Mouse (Mus musculus) heart, embryonic 11.5 days (tissue): ENCODE results near the gene Pank4. TPM values are rescaled to one million over a fixed set of nuclear protein-coding genes. Genes with fewer than 3 reads are reported as not detected.

Source experiments
- ATAC-seq: fragments of 200-750 bp; cut with Nextera tagmentation; replicated peaks from 2 replicates; pipeline ENCODE4 v1.8.0; 2017; ENCODE audit warnings: moderate library complexity; ENCODE audit not compliant: insufficient number of reproducible peaks, low FRiP score, low TSS enrichment
- H3K27ac ChIP-seq: fragments of 300-500 bp; sonication (generic); 2 replicates; pipeline ENCODE4 v1.5.1; 2014; ENCODE audit warnings: mild to moderate bottlenecking, low read depth, low read length
- H3K27me3 ChIP-seq: fragments of 300-500 bp; sonication (generic); 2 replicates; pipeline ENCODE4 v1.6.1; 2014; ENCODE audit warnings: mild to moderate bottlenecking, low read length, mixed read lengths; ENCODE audit not compliant: control insufficient read depth, insufficient read depth
- H3K36me3 ChIP-seq: fragments of 300-500 bp; sonication (generic); 2 replicates; pipeline ENCODE4 v1.6.1; 2014; ENCODE audit warnings: mild to moderate bottlenecking, low read length, moderate library complexity, mixed read lengths; ENCODE audit not compliant: control insufficient read depth, insufficient read depth
- H3K4me1 ChIP-seq: fragments of 300-500 bp; sonication (generic); 2 replicates; pipeline ENCODE4 v1.6.1; 2014; ENCODE audit warnings: low read length; ENCODE audit not compliant: control insufficient read depth, insufficient read depth
- H3K4me2 ChIP-seq: fragments of 300-500 bp; sonication (generic); 2 replicates; pipeline ENCODE4 v1.6.1; 2014; ENCODE audit warnings: mild to moderate bottlenecking, moderate library complexity
- H3K4me3 ChIP-seq: fragments of 300-500 bp; sonication (generic); 2 replicates; pipeline ENCODE4 v1.5.1; 2014; ENCODE audit warnings: low read depth, low read length
- H3K9ac ChIP-seq: fragments of 300-500 bp; sonication (generic); 2 replicates; pipeline ENCODE4 v1.6.1; 2014; ENCODE audit warnings: mild to moderate bottlenecking, low read depth, low read length, moderate library complexity
- H3K9me3 ChIP-seq: fragments of 300-500 bp; sonication (generic); replicated peaks from 2 replicates; pipeline ENCODE4 v1.6.1; 2016; ENCODE audit warnings: low read length; ENCODE audit not compliant: control insufficient read depth
- WGBS: fragments of 180-500 bp; shearing (Covaris S2); extraction: QIAGEN DNeasy Blood & Tissue Kit; methylation state at CpG from one replicate; pipeline ENCODE4 v1.1.7; 2014; ENCODE audit not compliant: insufficient replicate concordance; 5-methylcytosine and 5-hydroxymethylcytosine counted together
- polyA plus RNA-seq: library from polyadenylated mRNA; unstranded; fragments of >200 nt; fragmentation: Nextera tagmentation; extraction: Ambion mirVana; gene quantifications from 2 replicates; pipeline ENCODE4 v1.2.1, GENCODE M21; 2014

Pank4 gene
- polyA plus RNA-seq, 1 experiment from 2014 or later = 40.6 TPM

DNA sequence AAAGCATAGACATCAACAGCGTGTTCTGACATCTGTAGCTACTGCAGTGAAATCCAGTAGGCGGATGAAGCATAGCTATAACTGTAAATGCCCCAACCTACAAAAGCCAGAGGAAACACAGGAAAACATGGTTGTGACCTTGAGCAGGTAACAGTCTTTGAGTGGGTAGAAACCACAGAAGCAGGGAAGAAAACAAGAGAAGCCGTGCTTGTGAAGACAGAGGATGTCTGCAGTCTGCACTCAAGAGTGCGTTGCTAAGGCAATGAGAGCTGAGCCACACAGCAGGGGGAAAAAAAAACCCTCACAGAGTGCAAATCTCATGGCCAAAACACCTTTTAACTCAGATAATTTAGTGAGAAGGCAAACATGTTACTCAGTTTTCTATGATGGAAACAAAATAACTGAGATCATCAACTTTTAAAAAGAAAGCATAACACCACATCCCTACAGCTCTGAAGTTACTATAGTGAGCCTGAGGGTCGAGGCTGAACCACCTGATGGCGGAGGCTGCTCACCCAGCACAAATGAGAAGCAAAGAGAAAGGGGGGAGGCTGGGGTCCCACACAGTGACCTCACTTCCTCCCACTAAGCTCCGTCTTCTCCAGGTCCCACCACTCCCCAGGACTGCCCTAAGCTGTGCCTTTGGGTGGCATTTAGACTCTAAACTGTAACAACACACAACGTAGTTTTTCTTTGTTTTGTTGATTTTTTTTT is 27.2 kb upstream of the Pank4 start:
- Histone ChIP-seq H3K9ac (no peak overlapping the region), H3K27ac (no peak overlapping the region), H3K4me2 (no peak overlapping the region), H3K4me3 (no peak overlapping the region), H3K36me3 (no peaks in the 10 kb centered on the region), H3K4me1 (no peaks in the 10 kb centered on the region), H3K27me3 (no peaks in the 10 kb centered on the region), H3K9me3 (no peaks in the 10 kb centered on the region)
- WGBS = 58% methylated on average over 8 of the region's 8 CpGs
- ATAC-seq = no peak

DNA sequence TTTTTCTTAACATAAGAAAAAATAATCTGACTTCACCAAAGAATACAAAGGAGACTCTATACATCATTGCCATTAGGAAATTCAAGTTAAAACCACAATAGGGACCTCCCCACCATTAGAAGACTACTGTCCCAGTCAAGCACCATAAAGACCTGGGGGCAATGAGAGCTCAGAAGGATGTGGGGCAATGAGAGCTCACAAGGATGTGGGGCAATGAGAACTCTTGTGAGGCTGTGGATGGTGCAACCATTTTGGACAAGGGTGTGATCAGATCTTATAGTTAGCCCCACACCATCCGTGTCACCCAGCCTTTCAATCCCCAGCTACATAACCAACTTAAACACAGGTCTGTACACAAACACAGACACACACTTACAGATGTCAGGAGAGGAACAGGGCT is 26.2 kb upstream of the Pank4 start:
- Histone ChIP-seq H3K9ac (no peak overlapping the region; the same call in 1 of the 2 replicates), H3K27ac (no peak overlapping the region), H3K36me3 (no peaks in the 10 kb centered on the region), H3K9me3 (no peaks in the 10 kb centered on the region), H3K4me2 (no peak overlapping the region), H3K4me1 (no peaks in the 10 kb centered on the region), H3K27me3 (no peaks in the 10 kb centered on the region), H3K4me3 (no peak overlapping the region)
- WGBS = 73% methylated on average over 1 of the region's 1 CpGs
- ATAC-seq = no peak

DNA sequence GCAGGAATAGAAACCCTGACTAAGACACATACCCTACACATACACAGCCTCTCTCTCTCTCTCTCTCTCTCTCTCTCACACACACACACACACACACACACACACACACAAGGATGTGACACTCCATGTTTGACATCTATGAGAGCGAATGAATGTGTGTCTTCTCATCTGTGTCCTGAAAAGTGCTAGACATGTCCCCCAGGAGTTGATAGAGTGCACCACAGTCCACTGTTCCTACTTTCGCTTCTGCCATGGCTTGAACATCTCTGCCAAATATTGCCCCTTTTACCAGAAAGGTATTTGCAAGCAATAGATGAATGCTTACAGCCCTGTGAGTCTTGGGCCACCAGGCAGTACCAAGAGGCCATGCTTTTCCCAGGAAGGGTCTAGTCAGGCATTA is 23.8 kb upstream of the Pank4 start:
- H3K9ac ChIP-seq = no peak overlapping the region
- WGBS = 88% methylated on average over 2 of the region's 2 CpGs
- no peaks in the 10 kb centered on the region for H3K4me1 ChIP-seq
- no peak overlapping the region for H3K4me3 ChIP-seq
- no peak for ATAC-seq
- H3K27ac ChIP-seq = no peak overlapping the region
- H3K9me3 ChIP-seq = no peaks in the 10 kb centered on the region
- H3K36me3 ChIP-seq = no peaks in the 10 kb centered on the region
- H3K4me2 ChIP-seq = no peak overlapping the region
- H3K27me3 ChIP-seq = no peaks in the 10 kb centered on the region

DNA sequence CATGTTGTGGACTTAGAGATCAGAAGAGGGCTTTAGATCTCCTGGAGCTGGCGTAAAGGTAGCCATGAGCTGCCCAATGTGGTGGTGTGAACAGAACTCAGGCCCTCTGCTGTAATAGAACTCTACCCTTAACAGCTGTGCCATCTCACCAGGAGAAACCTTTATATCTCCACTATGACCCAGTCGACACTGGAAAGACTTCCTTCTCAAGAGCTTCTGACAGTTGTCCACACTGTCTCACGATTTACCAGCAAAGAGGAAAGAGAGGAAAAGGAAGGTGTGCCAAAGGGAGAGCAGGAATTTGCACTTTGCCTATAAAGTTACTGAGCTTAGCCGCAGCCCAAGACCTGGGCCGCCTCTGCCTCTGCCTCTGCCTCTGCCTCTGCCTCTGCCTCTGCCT is 22.1 kb upstream of the Pank4 start:
- no peak for ATAC-seq
- no peak overlapping the region for H3K9ac ChIP-seq
- H3K4me1 ChIP-seq = peaks cover 5% of the 10 kb centered on the region; the same call in 1 of the 2 replicates
- 76% methylated on average over 5 of the region's 5 CpGs for WGBS
- H3K4me2 ChIP-seq = no peak overlapping the region
- no peaks in the 10 kb centered on the region for H3K9me3 ChIP-seq
- H3K27ac ChIP-seq = no peak overlapping the region
- H3K36me3 ChIP-seq = no peaks in the 10 kb centered on the region
- no peaks in the 10 kb centered on the region for H3K27me3 ChIP-seq
- no peak overlapping the region for H3K4me3 ChIP-seq

DNA sequence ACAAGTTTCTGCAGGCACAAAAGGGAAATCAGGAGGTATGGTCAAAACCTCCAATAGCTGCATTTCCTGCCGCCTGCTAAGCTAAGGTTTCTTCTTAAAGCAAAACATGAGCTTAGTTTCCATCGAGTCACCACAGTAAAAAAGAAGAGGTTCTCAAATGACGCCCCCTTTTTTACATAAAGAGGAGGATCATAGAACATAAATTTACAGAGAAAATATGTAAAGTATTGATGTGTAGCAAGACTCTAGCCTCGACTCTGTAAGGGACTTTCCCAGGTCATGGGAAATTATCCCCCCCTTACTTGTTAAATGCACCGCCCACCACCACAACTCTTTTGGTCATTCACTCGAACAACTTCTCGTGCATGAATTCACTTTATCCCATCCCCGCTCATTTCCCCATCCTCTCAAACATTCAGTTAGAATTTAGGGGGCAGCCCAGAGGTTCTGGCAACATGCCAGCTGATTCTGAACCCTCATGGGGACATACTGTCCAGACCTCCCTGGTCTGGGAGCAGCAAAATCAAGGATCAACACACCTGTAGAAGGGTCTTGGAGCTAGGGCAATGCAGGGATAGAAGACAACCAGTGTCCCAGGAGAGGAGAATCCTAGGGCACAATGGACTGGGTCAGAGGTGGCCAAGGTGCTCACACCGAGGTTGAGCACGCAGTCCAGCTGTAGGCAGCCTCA is 21.1 kb upstream of the Pank4 start:
- WGBS = 75% methylated on average over 10 of the region's 10 CpGs
- ATAC-seq = no peak
- H3K36me3 ChIP-seq = no peaks in the 10 kb centered on the region

DNA sequence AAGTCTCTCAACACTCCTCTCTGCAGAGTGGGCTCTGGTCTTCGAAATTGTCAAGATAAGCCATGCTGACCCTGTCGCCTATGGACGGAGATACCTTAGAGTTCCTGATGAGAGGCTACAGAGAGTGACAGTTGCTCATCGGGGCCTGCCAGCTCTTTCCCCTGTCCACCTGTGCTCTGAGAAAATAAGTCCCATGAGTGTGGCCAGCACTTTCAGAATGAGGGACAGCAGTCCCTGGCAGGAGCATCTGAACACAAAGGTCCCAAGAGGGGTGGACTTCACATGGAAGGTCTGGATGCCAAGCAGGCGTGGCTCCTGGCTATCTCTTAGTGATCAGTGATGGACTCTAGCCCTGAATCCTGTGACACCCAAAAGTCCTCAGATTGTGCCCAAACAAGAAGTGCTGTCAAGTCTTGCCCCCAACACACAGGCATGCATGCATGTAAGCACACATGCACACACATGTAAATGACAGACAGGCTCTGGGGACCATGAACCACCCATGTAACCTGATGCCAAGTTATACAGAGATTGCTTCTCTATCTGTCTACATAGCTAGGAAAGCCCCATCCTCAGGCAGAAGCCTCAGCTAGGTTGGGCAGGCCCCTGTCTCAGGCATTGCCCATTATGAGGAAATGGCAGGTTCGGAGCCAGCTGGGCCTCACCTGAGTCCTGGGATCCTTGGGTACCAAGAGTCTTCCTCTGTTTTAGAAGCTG is 20.4 kb upstream of the Pank4 start:
- Histone ChIP-seq H3K4me1 (peaks cover 5% of the 10 kb centered on the region; the same call in 1 of the 2 replicates), H3K4me2 (no peak overlapping the region), H3K36me3 (no peaks in the 10 kb centered on the region), H3K9ac (no peak overlapping the region), H3K27me3 (peaks cover 5% of the 10 kb centered on the region), H3K27ac (no peak overlapping the region), H3K4me3 (no peak overlapping the region), H3K9me3 (no peaks in the 10 kb centered on the region)
- no peak for ATAC-seq
- 77% methylated on average over 6 of the region's 6 CpGs for WGBS

More for the DNA sequence above, 21.1 kb upstream of the Pank4 start:
- no peaks in the 10 kb centered on the region for H3K9me3 ChIP-seq
- H3K4me2 ChIP-seq = no peak overlapping the region
- no peak overlapping the region for H3K9ac ChIP-seq
- no peaks in the 10 kb centered on the region for H3K27me3 ChIP-seq
- H3K27ac ChIP-seq = no peak overlapping the region
- H3K4me1 ChIP-seq = peaks cover 5% of the 10 kb centered on the region; the same call in 1 of the 2 replicates
- no peak overlapping the region for H3K4me3 ChIP-seq

DNA sequence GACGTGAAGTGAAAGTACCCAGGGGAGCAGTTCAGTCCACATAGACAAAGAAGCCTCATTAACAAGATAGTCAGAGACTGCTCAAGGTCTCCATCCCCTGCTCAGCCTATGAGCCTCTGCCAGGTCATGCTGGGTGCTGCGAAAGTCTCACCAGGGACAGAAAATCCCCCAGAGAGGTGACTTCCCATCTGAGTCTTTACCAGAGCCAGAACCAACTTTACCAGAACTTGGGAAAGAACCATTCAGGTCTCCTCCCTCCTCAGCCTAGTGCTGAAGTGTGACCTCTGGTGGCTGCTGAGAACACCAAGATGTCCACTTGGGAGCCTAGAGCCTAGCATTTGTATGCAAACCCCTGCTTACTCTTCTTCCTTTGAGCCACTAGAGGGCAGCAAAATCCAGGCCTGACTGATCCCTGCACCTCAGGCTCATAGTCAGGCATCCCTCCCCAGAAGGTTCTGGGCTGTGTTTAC is 19.8 kb upstream of the Pank4 start:
- no peaks in the 10 kb centered on the region for H3K9me3 ChIP-seq
- H3K27me3 ChIP-seq = peaks cover 12% of the 10 kb centered on the region
- H3K9ac ChIP-seq = no peak overlapping the region
- H3K4me1 ChIP-seq = peaks cover 5% of the 10 kb centered on the region; the same call in 1 of the 2 replicates
- no peak overlapping the region for H3K4me3 ChIP-seq
- H3K4me2 ChIP-seq = no peak overlapping the region
- no peaks in the 10 kb centered on the region for H3K36me3 ChIP-seq
- ATAC-seq = peak; percentile 67
- no peak overlapping the region for H3K27ac ChIP-seq
- 21% methylated on average over 2 of the region's 2 CpGs for WGBS

DNA sequence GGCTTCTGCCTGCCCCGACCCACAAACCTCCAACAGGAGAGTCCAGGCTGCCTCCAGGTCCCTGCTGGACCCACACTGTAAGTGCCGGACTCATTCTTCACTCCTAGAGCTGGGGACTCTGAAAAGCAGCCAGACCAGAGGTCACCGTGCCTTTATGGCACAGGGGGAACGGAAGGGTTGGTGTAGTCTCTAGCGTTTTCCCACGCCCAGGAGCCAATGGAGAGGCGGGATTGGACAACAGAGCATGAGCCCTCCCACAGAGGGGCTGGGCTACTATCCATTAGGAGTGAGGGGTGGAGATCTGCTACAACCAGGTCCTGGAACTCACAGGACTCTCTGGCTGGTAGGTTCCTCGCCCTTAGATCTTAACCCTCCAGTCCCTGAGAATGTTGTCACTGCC is 17.6 kb upstream of the Pank4 start:
- peaks cover 30% of the 10 kb centered on the region for H3K27me3 ChIP-seq
- peak; percentile 70 for ATAC-seq

More for the DNA sequence above, 17.6 kb upstream of the Pank4 start:
- Histone ChIP-seq H3K9me3 (no peaks in the 10 kb centered on the region), H3K36me3 (no peaks in the 10 kb centered on the region), H3K9ac (0 out of 2 replicates have a peak overlapping the region, but pooled peaks have one; percentile 34), H3K4me2 (peak overlapping the region; percentile 60), H3K27ac (no peak overlapping the region), H3K4me3 (peak overlapping the region; percentile 27; the same call in 1 of the 2 replicates), H3K4me1 (peaks cover 5% of the 10 kb centered on the region; the same call in 1 of the 2 replicates)
- 3% methylated on average over 8 of the region's 8 CpGs for whole genome bisulfite sequencing
